Mouse (Mus musculus) macrophage (primary cell): ENCODE measurements around the gene Exosc3. TPM values are rescaled to one million over a fixed set of nuclear protein-coding genes. Genes with fewer than 3 reads are reported as not detected.

Experiments used
- H3K27ac ChIP-seq: fragments of 350-480 bp; formaldehyde crosslinking; 2 replicates; pipeline ENCODE4 v1.9.0; 2021
- H3K36me3 ChIP-seq: fragments of 350-480 bp; formaldehyde crosslinking; 2 replicates; pipeline ENCODE4 v1.9.0; 2021; ENCODE audit errors: inconsistent target
- H3K4me3 ChIP-seq: fragments of 350-480 bp; formaldehyde crosslinking; 2 replicates; pipeline ENCODE4 v1.9.0; 2021; ENCODE audit errors: inconsistent target
- H3K79me2 ChIP-seq: fragments of 350-480 bp; formaldehyde crosslinking; 2 replicates; pipeline ENCODE4 v1.9.0; 2021; ENCODE audit errors: inconsistent target
- WGBS: methylation state at CpG from one replicate; pipeline ENCODE4 v1.1.7; 2026; ENCODE audit warnings: inconsistent platforms; ENCODE audit not compliant: missing documents; 5-methylcytosine and 5-hydroxymethylcytosine counted together
- polyA plus RNA-seq: library from polyadenylated mRNA; stranded (reverse); fragments of 250-400 nt; gene quantifications from 3 replicates; pipeline ENCODE4 v1.2.4, GENCODE M21; 2018; ENCODE audit warnings: inconsistent platforms

The Exosc3 gene
- polyA plus RNA-seq, 1 experiment from 2014 or later: 28.5 TPM

- Histone ChIP-seq H3K79me2 (no peaks in the 10 kb centered on the region), H3K36me3 (peaks cover 37% of the 10 kb centered on the region), H3K27ac (no peak overlapping the region), H3K4me3 (no peak overlapping the region)
- WGBS: 100% methylated on average over 2 of the region's 2 CpGs
These were observed 31.5 kb downstream of the Exosc3 start for GRCm38 (mm10) chr4:45311056-45311455.

- peaks cover 34% of the 10 kb centered on the region for H3K36me3 ChIP-seq
- no peak overlapping the region for H3K4me3 ChIP-seq
- WGBS: 85% methylated on average over 6 of the region's 6 CpGs
- no peak overlapping the region for H3K27ac ChIP-seq
- no peaks in the 10 kb centered on the region for H3K79me2 ChIP-seq
These were observed 33.9 kb downstream of the Exosc3 start for GRCm38 (mm10) chr4:45308606-45309005.

GRCm38 (mm10) chr4:45308046-45308445 is 34.5 kb downstream of the Exosc3 start:
- no peak overlapping the region for H3K27ac ChIP-seq
- H3K79me2 ChIP-seq: no peaks in the 10 kb centered on the region
- 77% methylated on average over 11 of the region's 11 CpGs for WGBS
- H3K36me3 ChIP-seq: peaks cover 36% of the 10 kb centered on the region
- H3K4me3 ChIP-seq: no peak overlapping the region

- no peaks in the 10 kb centered on the region for H3K79me2 ChIP-seq
- 96% methylated on average over 14 of the region's 14 CpGs for WGBS
- H3K27ac ChIP-seq: no peak overlapping the region
- H3K4me3 ChIP-seq: no peak overlapping the region
- peaks cover 43% of the 10 kb centered on the region for H3K36me3 ChIP-seq
These were observed 37.0 kb downstream of the Exosc3 start for GRCm38 (mm10) chr4:45305536-45305935.

DNA sequence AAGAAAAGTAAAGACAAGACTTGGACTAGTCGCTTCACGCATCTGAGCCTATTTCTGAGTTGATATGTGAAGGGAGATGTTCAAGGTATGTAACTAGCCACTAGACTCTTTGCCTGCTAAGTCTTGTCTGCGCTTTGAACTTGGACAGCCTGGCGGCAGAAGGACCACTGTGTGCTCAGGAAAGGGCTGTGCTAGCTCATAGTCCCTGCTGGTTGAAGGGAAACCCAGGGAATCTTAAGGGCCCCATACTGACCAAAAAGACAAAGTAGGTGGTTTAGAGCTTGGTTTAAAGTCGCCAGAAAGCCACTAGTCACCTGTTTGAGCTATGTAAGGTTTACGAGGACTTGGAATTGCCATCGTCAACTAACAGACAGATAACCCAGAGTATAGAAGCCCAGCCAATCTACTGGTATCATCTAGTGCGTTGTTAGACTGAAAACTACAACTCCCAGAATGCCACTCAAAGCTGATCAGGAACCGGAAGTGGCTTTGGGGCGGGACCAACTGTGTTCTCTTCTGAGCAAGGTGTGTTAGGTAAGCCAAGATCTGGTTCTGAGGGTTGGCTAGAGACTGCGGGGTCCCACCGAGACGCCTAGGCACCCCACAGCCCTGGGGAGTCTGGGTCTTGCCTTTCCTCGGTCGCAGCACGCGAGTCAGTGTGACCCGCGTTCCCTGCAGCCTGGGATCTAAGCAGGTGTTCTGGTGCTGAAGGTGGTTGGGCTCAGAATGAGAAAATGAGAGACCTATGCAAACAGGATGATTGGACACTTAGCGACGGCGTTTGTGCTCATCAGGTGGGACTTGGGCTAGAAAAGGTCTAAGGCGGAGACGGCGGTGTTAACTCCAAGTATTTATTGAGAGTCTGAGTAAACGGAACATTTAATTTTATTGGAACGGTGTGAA is 45.6 kb downstream of the Exosc3 start, which contains the start of gene Trmt10b:
Gene Trmt10b, plus strand, starts transcription at position 466 of the 903 bp plus-strand sequence.
- no peak within 1 kb of the TSS for H3K27ac ChIP-seq
- WGBS: 19% methylated on average over 27 of the region's 27 CpGs
- H3K4me3 ChIP-seq: peak within 1 kb of the TSS; percentile 98
- H3K79me2 ChIP-seq: no peaks in the 10 kb centered on the region; the same call in 1 of the 2 replicates
- peaks cover 4% of the 10 kb centered on the region; the same call in 1 of the 2 replicates for H3K36me3 ChIP-seq

GRCm38 (mm10) chr4:45287906-45288305 is 54.6 kb downstream of the Exosc3 start:
- Histone ChIP-seq H3K27ac (no peak overlapping the region), H3K36me3 (no peaks in the 10 kb centered on the region)
- WGBS: 89% methylated on average over 5 of the region's 5 CpGs

DNA sequence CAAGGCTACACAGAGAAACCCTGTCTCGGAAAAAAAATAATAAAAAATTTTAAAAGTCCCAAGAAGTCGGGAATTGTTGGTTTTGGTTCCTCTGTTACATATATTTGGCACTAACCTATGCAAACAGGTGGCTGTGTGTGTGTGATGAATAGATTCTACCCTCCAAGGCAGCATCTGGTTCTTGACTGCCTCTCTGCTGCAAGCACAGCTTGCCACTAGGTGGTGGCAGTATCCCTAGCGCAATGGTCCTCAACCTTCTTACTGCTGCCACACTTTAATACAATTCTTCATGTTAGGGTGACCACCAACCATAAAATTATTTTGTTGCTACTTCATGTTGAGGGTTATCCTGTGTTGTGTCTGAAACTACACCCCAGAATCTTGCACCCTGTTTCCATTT is 56.2 kb downstream of the Exosc3 start:
- no peak overlapping the region for H3K27ac ChIP-seq
- 56% methylated on average over 3 of the region's 3 CpGs for WGBS
- no peaks in the 10 kb centered on the region for H3K36me3 ChIP-seq
- no peaks in the 10 kb centered on the region for H3K79me2 ChIP-seq
- no peak overlapping the region for H3K4me3 ChIP-seq

More at GRCm38 (mm10) chr4:45287906-45288305, 54.6 kb downstream of the Exosc3 start:
- H3K4me3 ChIP-seq: no peak overlapping the region
- no peaks in the 10 kb centered on the region for H3K79me2 ChIP-seq

GRCm38 (mm10) chr4:45279981-45280548 is 62.5 kb downstream of the Exosc3 start:
- WGBS: 26% methylated on average over 4 of the region's 4 CpGs
- no peak overlapping the region for H3K4me3 ChIP-seq
- no peak overlapping the region for H3K27ac ChIP-seq
- no peaks in the 10 kb centered on the region for H3K79me2 ChIP-seq
- H3K36me3 ChIP-seq: no peaks in the 10 kb centered on the region

GRCm38 (mm10) chr4:45279292-45279691 is 63.2 kb downstream of the Exosc3 start:
- Histone ChIP-seq H3K4me3 (no peak overlapping the region), H3K36me3 (no peaks in the 10 kb centered on the region), H3K27ac (no peak overlapping the region), H3K79me2 (no peaks in the 10 kb centered on the region)
- WGBS: 56% methylated on average over 5 of the region's 8 CpGs

GRCm38 (mm10) chr4:45275770-45276169 is 66.8 kb downstream of the Exosc3 start:
- H3K27ac ChIP-seq: no peak overlapping the region
- H3K4me3 ChIP-seq: no peak overlapping the region
- no peaks in the 10 kb centered on the region for H3K36me3 ChIP-seq
- H3K79me2 ChIP-seq: no peaks in the 10 kb centered on the region
- 79% methylated on average over 7 of the region's 8 CpGs for WGBS

GRCm38 (mm10) chr4:45271041-45271452 is 71.5 kb downstream of the Exosc3 start:
- 97% methylated on average over 5 of the region's 10 CpGs for WGBS
- Histone ChIP-seq H3K27ac (no peak overlapping the region), H3K4me3 (no peak overlapping the region), H3K36me3 (no peaks in the 10 kb centered on the region), H3K79me2 (no peaks in the 10 kb centered on the region)

- H3K27ac ChIP-seq: no peak overlapping the region
These were observed 74.6 kb downstream of the Exosc3 start for GRCm38 (mm10) chr4:45267883-45268282.

More at GRCm38 (mm10) chr4:45267883-45268282, 74.6 kb downstream of the Exosc3 start:
- Histone ChIP-seq H3K79me2 (no peaks in the 10 kb centered on the region), H3K36me3 (no peaks in the 10 kb centered on the region), H3K4me3 (no peak overlapping the region)
- WGBS: 66% methylated on average over 3 of the region's 3 CpGs
